Mouse (Mus musculus) forebrain, embryonic 12.5 days (tissue): ENCODE results near the gene Nebl. TPM values are rescaled to one million over a fixed set of nuclear protein-coding genes. Genes with fewer than 3 reads are reported as not detected.

Experiments used
- ATAC-seq: fragments of 200-750 bp; cut with Nextera tagmentation; 2 replicates; pipeline ENCODE4 v1.8.0; 2017; ENCODE audit warnings: moderate TSS enrichment; ENCODE audit not compliant: low FRiP score
- H3K27ac ChIP-seq: fragments of 300-500 bp; sonication (generic); 2 replicates; pipeline ENCODE4 v1.5.1; 2016; ENCODE audit warnings: mild to moderate bottlenecking
- H3K27me3 ChIP-seq: fragments of 300-500 bp; sonication (generic); 2 replicates; pipeline ENCODE4 v1.6.1; 2016; ENCODE audit warnings: mild to moderate bottlenecking
- H3K36me3 ChIP-seq: fragments of 300-500 bp; sonication (generic); replicated peaks from 2 replicates; pipeline ENCODE4 v1.6.1; 2016; ENCODE audit warnings: mild to moderate bottlenecking
- H3K4me1 ChIP-seq: fragments of 300-500 bp; sonication (generic); 2 replicates; pipeline ENCODE4 v1.6.1; 2016
- H3K4me2 ChIP-seq: fragments of 300-500 bp; sonication (generic); 2 replicates; pipeline ENCODE4 v1.6.1; 2016; ENCODE audit warnings: mild to moderate bottlenecking, moderate library complexity
- H3K4me3 ChIP-seq: fragments of 300-500 bp; sonication (generic); replicated peaks from 2 replicates; pipeline ENCODE4 v1.5.1; 2016; ENCODE audit warnings: mild to moderate bottlenecking
- H3K9ac ChIP-seq: fragments of 300-500 bp; sonication (generic); 2 replicates; pipeline ENCODE4 v1.6.1; 2016; ENCODE audit warnings: mild to moderate bottlenecking
- H3K9me3 ChIP-seq: fragments of 300-500 bp; sonication (generic); 2 replicates; pipeline ENCODE4 v1.6.1; 2016
- WGBS: fragments of 180-500 bp; shearing (Covaris S2); methylation state at CpG from one replicate; pipeline ENCODE4 v1.1.7; 2016; 5-methylcytosine and 5-hydroxymethylcytosine counted together
- polyA plus RNA-seq: library from polyadenylated mRNA; unstranded; fragments of >200 nt; fragmentation: Nextera tagmentation; extraction: Ambion mirVana; gene quantifications from 2 replicates; pipeline ENCODE4 v1.2.1, GENCODE M21; 2016

Nebl gene
- polyA plus RNA-seq, 1 experiment from 2014 or later = 6.5 TPM

GRCm38 (mm10) chr2:17724405-17724804, 6.9 kb downstream of the Nebl start:
- H3K4me1 ChIP-seq = peaks cover 7% of the 10 kb centered on the region; the same call in 1 of the 2 replicates

GRCm38 (mm10) chr2:17723268-17724019, 7.8 kb downstream of the Nebl start:
- Histone ChIP-seq H3K27ac (no peak overlapping the region), H3K4me2 (no peak overlapping the region), H3K36me3 (no peaks in the 10 kb centered on the region), H3K4me3 (no peak overlapping the region), H3K27me3 (peaks cover 6% of the 10 kb centered on the region), H3K9me3 (no peaks in the 10 kb centered on the region), H3K9ac (no peak overlapping the region), H3K4me1 (peaks cover 7% of the 10 kb centered on the region; the same call in 1 of the 2 replicates)
- ATAC-seq = no peak
- 85% methylated on average over 12 of the region's 12 CpGs for WGBS

More at GRCm38 (mm10) chr2:17724405-17724804, 6.9 kb downstream of the Nebl start:
- H3K27me3 ChIP-seq = peaks cover 14% of the 10 kb centered on the region
- H3K36me3 ChIP-seq = no peaks in the 10 kb centered on the region
- H3K4me2 ChIP-seq = no peak overlapping the region
- H3K27ac ChIP-seq = no peak overlapping the region
- no peak for ATAC-seq
- no peak overlapping the region for H3K9ac ChIP-seq
- no peaks in the 10 kb centered on the region for H3K9me3 ChIP-seq
- 74% methylated on average over 5 of the region's 5 CpGs for WGBS
- H3K4me3 ChIP-seq = no peak overlapping the region

- H3K9me3 ChIP-seq = 0 out of 2 replicates have a peak, but pooled peaks cover 2% of the 10 kb centered on the region
- H3K27me3 ChIP-seq = no peaks in the 10 kb centered on the region
- no peak overlapping the region for H3K4me2 ChIP-seq
- H3K4me3 ChIP-seq = no peak overlapping the region
- no peak for ATAC-seq
- no peak overlapping the region for H3K9ac ChIP-seq
- H3K4me1 ChIP-seq = peaks cover 7% of the 10 kb centered on the region; the same call in 1 of the 2 replicates
- H3K36me3 ChIP-seq = no peaks in the 10 kb centered on the region
- H3K27ac ChIP-seq = no peak overlapping the region
- 78% methylated on average over 6 of the region's 6 CpGs for WGBS
Observed at GRCm38 (mm10) chr2:17721177-17721715, 10.0 kb downstream of the Nebl start.

- no peak overlapping the region for H3K9ac ChIP-seq
- no peak for ATAC-seq
- H3K4me1 ChIP-seq = peaks cover 12% of the 10 kb centered on the region; the same call in 1 of the 2 replicates
- no peaks in the 10 kb centered on the region for H3K36me3 ChIP-seq
- no peaks in the 10 kb centered on the region for H3K27me3 ChIP-seq
- H3K4me2 ChIP-seq = no peak overlapping the region
- H3K4me3 ChIP-seq = no peak overlapping the region
- 85% methylated on average over 1 of the region's 1 CpGs for WGBS
- 0 out of 2 replicates have a peak, but pooled peaks cover 4% of the 10 kb centered on the region for H3K9me3 ChIP-seq
- no peak overlapping the region for H3K27ac ChIP-seq
Observed at GRCm38 (mm10) chr2:17718281-17718680, 13.0 kb downstream of the Nebl start.

- no peak overlapping the region for H3K27ac ChIP-seq
- peaks cover 12% of the 10 kb centered on the region; the same call in 1 of the 2 replicates for H3K4me1 ChIP-seq
- no peaks in the 10 kb centered on the region for H3K36me3 ChIP-seq
- H3K27me3 ChIP-seq = no peaks in the 10 kb centered on the region
- 39% methylated on average over 2 of the region's 2 CpGs for WGBS
- H3K4me2 ChIP-seq = no peak overlapping the region
- H3K9ac ChIP-seq = no peak overlapping the region
- H3K4me3 ChIP-seq = no peak overlapping the region
- H3K9me3 ChIP-seq = 0 out of 2 replicates have a peak, but pooled peaks cover 4% of the 10 kb centered on the region
- ATAC-seq = no peak
Observed at GRCm38 (mm10) chr2:17717200-17717599, 14.1 kb downstream of the Nebl start.

GRCm38 (mm10) chr2:17715149-17715767, 16.0 kb downstream of the Nebl start:
- no peak overlapping the region for H3K4me2 ChIP-seq
- no peaks in the 10 kb centered on the region for H3K27me3 ChIP-seq
- H3K36me3 ChIP-seq = no peaks in the 10 kb centered on the region
- no peak overlapping the region for H3K9ac ChIP-seq
- H3K27ac ChIP-seq = no peak overlapping the region
- 0 out of 2 replicates have a peak, but pooled peaks cover 5% of the 10 kb centered on the region for H3K4me1 ChIP-seq
- H3K9me3 ChIP-seq = 0 out of 2 replicates have a peak, but pooled peaks cover 4% of the 10 kb centered on the region
- ATAC-seq = no peak
- no peak overlapping the region for H3K4me3 ChIP-seq
- 84% methylated on average over 9 of the region's 9 CpGs for WGBS

GRCm38 (mm10) chr2:17714661-17715060, 16.6 kb downstream of the Nebl start:
- ATAC-seq = no peak
- Histone ChIP-seq H3K27ac (no peak overlapping the region), H3K4me2 (no peak overlapping the region), H3K9me3 (0 out of 2 replicates have a peak, but pooled peaks cover 4% of the 10 kb centered on the region), H3K4me3 (no peak overlapping the region), H3K4me1 (0 out of 2 replicates have a peak, but pooled peaks cover 5% of the 10 kb centered on the region), H3K9ac (no peak overlapping the region), H3K36me3 (no peaks in the 10 kb centered on the region), H3K27me3 (no peaks in the 10 kb centered on the region)
- WGBS = 81% methylated on average over 14 of the region's 14 CpGs

GRCm38 (mm10) chr2:17714124-17714523, 17.1 kb downstream of the Nebl start:
- Histone ChIP-seq H3K4me3 (no peak overlapping the region), H3K9me3 (0 out of 2 replicates have a peak, but pooled peaks cover 4% of the 10 kb centered on the region), H3K4me1 (0 out of 2 replicates have a peak, but pooled peaks cover 5% of the 10 kb centered on the region), H3K4me2 (no peak overlapping the region), H3K27me3 (no peaks in the 10 kb centered on the region), H3K27ac (no peak overlapping the region), H3K36me3 (no peaks in the 10 kb centered on the region), H3K9ac (no peak overlapping the region)
- no peak for ATAC-seq
- WGBS = 62% methylated on average over 4 of the region's 4 CpGs

GRCm38 (mm10) chr2:17711216-17711615, 20.0 kb downstream of the Nebl start:
- Histone ChIP-seq H3K4me3 (no peak overlapping the region), H3K27ac (no peak overlapping the region), H3K9me3 (0 out of 2 replicates have a peak, but pooled peaks cover 2% of the 10 kb centered on the region), H3K36me3 (no peaks in the 10 kb centered on the region), H3K27me3 (no peaks in the 10 kb centered on the region), H3K4me2 (no peak overlapping the region), H3K9ac (no peak overlapping the region), H3K4me1 (0 out of 2 replicates have a peak, but pooled peaks cover 5% of the 10 kb centered on the region)
- no peak for ATAC-seq
- WGBS = 81% methylated on average over 5 of the region's 5 CpGs

- Histone ChIP-seq H3K9ac (no peak overlapping the region), H3K9me3 (no peaks in the 10 kb centered on the region), H3K4me2 (no peak overlapping the region), H3K36me3 (no peaks in the 10 kb centered on the region), H3K27me3 (no peaks in the 10 kb centered on the region), H3K4me3 (no peak overlapping the region), H3K27ac (no peak overlapping the region), H3K4me1 (0 out of 2 replicates have a peak, but pooled peaks cover under 1% of the 10 kb centered on the region)
- no peak for ATAC-seq
- 75% methylated on average over 2 of the region's 2 CpGs for WGBS
Observed at GRCm38 (mm10) chr2:17710083-17710482, 21.2 kb downstream of the Nebl start.

- Histone ChIP-seq H3K4me1 (peaks cover 10% of the 10 kb centered on the region), H3K27ac (no peak overlapping the region), H3K4me3 (no peak overlapping the region), H3K36me3 (no peaks in the 10 kb centered on the region), H3K9ac (no peak overlapping the region), H3K9me3 (no peaks in the 10 kb centered on the region), H3K27me3 (no peaks in the 10 kb centered on the region), H3K4me2 (no peak overlapping the region)
- ATAC-seq = no peak
- 83% methylated on average over 5 of the region's 5 CpGs for WGBS
Observed at GRCm38 (mm10) chr2:17705964-17706363, 25.3 kb downstream of the Nebl start.

- no peaks in the 10 kb centered on the region for H3K9me3 ChIP-seq
- ATAC-seq = no peak
- WGBS = 72% methylated on average over 3 of the region's 3 CpGs
Observed at GRCm38 (mm10) chr2:17705426-17705825, 25.8 kb downstream of the Nebl start.

More at GRCm38 (mm10) chr2:17705426-17705825, 25.8 kb downstream of the Nebl start:
- no peak overlapping the region for H3K27ac ChIP-seq
- H3K27me3 ChIP-seq = no peaks in the 10 kb centered on the region
- H3K4me2 ChIP-seq = no peak overlapping the region
- H3K36me3 ChIP-seq = no peaks in the 10 kb centered on the region
- H3K4me1 ChIP-seq = peaks cover 14% of the 10 kb centered on the region
- no peak overlapping the region for H3K4me3 ChIP-seq
- H3K9ac ChIP-seq = no peak overlapping the region
